Mouse (Mus musculus) adrenal gland, postnatal 25 days (tissue): ENCODE data around the gene Auh. TPM values are rescaled to one million over a fixed set of nuclear protein-coding genes. Genes with fewer than 3 reads are reported as not detected.

Experiments
- DNase-seq: peaks from one replicate; pipeline ENCODE4 v3.0.0; 2021; ENCODE audit warnings: mixed read lengths
- total RNA-seq: library from RNA; stranded (reverse); gene quantifications from 2 replicates; pipeline ENCODE4 v1.2.3, GENCODE M21; 2021

Gene Auh
- total RNA-seq, 1 experiment from 2014 or later: 158 TPM

DNA sequence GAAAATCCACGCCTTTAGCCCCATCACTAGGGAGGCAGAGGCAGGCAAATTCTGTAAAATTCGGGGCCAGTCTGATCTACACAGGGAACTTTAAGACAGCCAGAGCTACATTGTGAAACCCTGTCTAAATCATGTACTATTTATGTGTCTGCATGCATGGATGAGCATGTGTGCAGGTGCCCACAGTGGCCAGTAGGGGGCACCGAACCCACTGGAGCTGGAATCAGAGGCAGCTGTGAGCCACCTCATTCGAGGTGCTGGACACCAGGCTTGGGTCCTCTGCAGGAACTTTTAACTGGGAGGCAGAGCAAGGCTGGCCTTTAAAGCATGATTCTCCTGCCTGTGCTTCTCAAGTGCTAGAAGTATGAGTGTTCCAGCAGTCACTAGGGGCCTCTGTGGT lies 96.3 kb downstream of the Auh start:
- no peak for DNase-seq

- DNase-seq: no peak
Measured at GRCm38 (mm10) chr13:52832481-52833170, 96.9 kb downstream of the Auh start.

DNA sequence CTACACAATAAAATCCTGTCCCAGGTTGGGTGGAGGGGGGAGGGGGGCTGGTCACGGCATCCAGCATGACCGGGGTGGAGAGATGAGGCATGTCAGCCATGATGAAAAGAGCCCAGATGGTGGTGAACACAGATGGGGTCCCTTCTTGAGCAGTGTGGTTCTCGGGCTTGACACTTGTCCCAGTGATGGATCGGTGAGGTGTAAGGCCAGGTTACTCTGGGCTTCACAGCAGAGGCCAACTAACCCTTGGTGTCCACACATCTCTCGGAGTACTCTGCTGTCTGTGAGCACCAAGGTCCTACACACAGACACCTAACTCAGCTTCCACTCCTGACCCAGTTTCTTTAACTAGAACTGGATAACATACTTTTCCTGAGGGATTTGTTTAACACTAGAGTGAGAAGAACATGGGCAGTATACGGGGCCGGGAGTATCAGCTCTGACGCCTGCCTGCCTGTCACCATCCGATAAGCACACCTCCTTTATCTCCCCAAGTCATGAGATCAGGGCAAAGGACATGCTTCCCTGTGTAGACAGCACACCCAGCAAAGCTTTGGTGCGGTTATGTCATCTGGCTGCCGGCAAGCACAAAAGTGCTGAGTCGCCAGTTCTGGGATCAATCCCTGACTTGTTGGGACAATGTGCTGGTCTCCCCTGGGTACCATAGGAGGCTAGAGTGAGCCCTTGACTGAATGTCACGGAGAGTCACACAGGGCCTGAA lies 98.3 kb downstream of the Auh start:
- no peak for DNase-seq

DNA sequence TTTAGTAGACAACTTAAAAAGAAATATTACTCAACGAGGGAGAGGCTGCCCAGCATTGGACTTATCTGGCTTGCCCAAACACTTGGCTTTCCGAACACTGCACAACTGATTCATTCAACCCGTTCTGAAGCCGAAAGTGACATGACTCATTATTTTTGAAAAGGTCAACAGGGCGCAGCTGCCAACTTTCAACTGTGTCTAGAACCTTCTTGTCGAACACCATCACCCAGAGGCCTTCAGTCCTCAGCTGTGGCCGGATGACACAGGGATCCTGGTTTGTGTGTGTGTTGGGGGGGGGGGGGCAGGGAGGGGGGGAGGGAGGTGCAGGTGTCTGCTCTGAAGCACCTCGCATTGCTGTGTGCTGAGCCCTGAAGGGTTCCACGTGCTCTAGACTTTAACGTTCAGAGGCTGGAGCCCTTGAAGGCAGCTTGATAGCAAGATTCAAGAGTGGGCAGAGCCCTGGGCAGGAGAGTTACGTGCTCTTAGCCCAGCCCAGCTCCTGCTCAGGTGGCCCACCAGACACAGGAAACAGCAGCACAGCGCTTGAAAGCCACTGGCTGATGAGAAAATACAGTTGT lies 100.4 kb downstream of the Auh start:
- DNase-seq: peak; percentile 59

- no peak for DNase-seq
Measured at GRCm38 (mm10) chr13:52828217-52828616, 101.3 kb downstream of the Auh start.

- no peak for DNase-seq
Measured at GRCm38 (mm10) chr13:52826666-52827065, 102.8 kb downstream of the Auh start.

GRCm38 (mm10) chr13:52824754-52825153 lies 104.7 kb downstream of the Auh start:
- no peak for DNase-seq

DNA sequence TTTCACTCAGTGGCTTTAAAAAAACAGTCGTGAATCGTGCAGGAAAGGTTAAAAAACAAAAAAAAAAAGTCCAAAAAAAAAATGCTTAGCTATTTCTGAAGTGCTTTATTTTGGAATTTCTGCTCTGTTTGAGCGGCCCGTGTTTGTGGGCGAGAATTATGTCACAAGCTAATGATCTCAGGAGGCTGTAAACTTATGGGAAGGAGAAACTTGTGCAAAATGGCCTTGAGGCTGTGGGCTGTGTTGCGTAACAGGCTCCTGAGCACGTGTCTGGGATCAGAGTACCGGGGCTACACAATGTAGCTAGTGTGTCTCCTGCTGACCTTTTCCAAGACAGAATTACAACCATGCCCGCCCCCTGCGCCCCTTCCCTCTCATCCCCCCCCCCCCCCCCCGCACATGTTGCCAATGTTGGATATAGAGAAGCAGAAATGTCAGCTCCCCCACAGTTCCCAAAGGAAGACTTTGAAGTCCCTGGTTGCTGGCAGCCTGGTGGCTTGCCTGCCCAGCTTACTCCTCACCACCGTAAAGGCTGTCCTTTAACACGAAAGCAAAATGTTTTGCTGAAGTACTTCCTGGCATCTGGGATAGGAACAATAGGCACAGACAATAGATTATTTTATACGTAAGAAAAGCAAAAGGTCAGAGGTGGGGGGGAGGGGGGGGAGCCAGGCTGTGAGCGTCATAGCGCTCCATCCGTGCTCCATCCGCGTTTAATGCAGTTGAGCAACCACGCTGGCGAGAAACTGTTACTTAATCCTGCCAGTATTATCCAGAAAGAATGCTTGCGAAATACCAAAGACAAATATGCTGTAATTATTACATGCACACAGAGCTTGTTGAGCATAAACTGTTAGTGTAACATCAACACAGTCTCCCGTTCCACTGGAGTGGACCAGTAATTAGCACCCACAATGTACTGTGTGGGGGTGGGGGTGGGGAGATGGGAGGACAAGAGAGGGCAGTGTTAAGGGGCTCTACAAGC lies 107.0 kb downstream of the Auh start:
- DNase-seq: peak; percentile 77

- DNase-seq: peak; percentile 54
Measured at GRCm38 (mm10) chr13:52821571-52821970, 107.9 kb downstream of the Auh start.

DNA sequence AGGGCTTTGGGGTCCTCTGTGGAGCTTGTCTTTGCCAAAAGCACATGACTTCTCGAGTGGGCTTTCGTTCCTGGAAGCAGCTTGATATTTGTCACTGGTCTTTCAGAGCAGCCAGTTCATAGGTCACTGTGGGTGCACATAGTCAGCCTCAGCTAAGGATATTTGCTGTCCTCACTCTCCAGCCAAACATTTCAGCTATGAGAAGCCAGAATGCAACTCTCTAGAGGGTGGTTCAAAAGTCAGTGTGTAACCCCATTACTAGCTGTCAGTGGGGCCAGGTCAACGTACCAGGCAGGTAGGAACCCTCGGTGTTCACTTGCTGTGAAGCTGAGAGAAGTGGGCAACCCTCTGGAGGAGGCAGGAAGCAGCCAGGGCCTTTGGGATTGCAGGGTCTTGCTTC lies 109.6 kb downstream of the Auh start:
- no peak for DNase-seq

DNA sequence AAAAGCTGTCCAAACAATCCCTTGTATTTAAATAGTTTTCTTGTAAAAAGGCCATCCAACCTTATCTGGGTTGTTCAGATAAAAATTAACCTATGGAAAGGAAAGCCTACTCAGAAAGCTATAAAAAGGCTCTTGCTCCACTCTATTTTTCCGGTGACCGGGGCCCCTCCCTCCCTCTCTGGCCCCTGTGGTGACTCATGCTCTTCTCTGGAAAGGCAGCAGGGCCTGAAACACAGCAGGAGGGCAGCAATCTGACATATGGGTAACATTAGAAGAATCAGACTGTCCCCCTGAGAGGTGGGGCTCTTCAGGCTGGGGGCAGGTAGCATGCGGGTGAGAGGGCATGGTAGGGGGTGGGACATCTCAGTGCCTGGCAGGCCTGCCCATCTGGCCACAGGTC lies 110.7 kb downstream of the Auh start:
- DNase-seq: peak; percentile 66

DNA sequence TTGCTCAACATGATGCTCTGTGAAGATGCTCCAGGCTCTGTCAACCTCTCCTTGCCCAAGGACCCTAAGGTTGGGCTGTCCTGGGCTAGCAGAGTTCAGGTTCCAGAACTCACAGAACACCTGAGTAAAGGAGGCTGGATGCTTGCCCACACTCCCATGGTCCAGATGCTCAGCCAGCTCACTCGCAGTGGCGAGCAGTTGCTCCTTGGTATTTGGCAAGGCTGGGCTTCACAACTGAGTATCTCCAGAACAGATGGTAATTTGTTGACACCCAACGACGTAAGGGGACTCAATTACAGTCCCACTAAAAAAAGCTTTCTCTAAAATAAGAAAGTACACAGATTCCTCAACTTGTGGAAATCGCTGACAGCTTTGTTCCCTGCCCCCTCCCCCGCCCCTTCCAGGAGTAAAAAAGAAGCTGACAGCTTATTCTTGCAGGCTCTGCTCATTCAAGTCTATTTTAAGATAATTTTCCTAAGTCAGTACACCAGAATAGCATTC lies 111.4 kb downstream of the Auh start:
- no peak for DNase-seq

GRCm38 (mm10) chr13:52813750-52814149 lies 115.7 kb downstream of the Auh start:
- no peak for DNase-seq

GRCm38 (mm10) chr13:52812549-52813515 lies 116.6 kb downstream of the Auh start:
- no peak for DNase-seq

- no peak for DNase-seq
Measured at GRCm38 (mm10) chr13:52807722-52808121, 121.8 kb downstream of the Auh start.

GRCm38 (mm10) chr13:52806029-52806428 lies 123.5 kb downstream of the Auh start:
- no peak for DNase-seq

GRCm38 (mm10) chr13:52805581-52805980 lies 123.9 kb downstream of the Auh start:
- no peak for DNase-seq

GRCm38 (mm10) chr13:52802482-52802881 lies 127.0 kb downstream of the Auh start:
- no peak for DNase-seq

GRCm38 (mm10) chr13:52800687-52801341 lies 128.7 kb downstream of the Auh start:
- no peak for DNase-seq

- DNase-seq: no peak
Measured at GRCm38 (mm10) chr13:52800091-52800490, 129.4 kb downstream of the Auh start.
